Mouse (Mus musculus): Measurements from ENCODE around the gene Areg.

DNA sequence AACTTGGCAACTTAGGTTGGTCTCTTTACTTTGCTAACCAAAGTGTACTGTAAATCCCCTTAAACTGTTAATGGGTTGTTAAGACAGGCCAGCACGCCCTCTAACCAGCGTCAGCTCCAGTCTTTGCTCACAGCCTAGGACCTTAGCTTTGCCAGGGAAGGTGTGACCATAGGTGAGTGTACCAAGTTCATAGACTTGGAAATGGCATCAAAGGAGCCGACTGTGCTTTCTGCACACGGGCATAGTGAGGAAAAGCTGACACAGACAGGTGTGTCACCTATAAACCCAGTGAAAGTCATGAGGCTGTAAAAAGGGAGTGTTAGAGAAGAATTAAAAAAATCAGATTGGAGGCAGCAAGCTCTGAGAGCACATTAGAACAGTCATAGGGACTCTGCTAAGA, 23.4 kb downstream of the Areg start:
- TF ChIP-seq CTCF (IDR thresholded peaks at IDR 0.05) (no peak), EP300 (IDR thresholded peaks at IDR 0.05) (no peak)

Data from lung, postnatal 0 days (tissue).